Mouse (Mus musculus) midbrain, embryonic 16.5 days (tissue): ENCODE data around the gene Cxcl5. TPM values are rescaled to one million over a fixed set of nuclear protein-coding genes. Genes with fewer than 3 reads are reported as not detected.

Experiments
- ATAC-seq: fragments of 200-750 bp; cut with Nextera tagmentation; 2 replicates; pipeline ENCODE4 v1.8.0; 2017; ENCODE audit warnings: moderate TSS enrichment
- H3K27ac ChIP-seq: fragments of 300-500 bp; sonication (generic); 2 replicates; pipeline ENCODE4 v1.5.1; 2014; ENCODE audit warnings: mild to moderate bottlenecking, low read length, mixed read lengths
- H3K27me3 ChIP-seq: fragments of 300-500 bp; sonication (generic); 2 replicates; pipeline ENCODE4 v1.6.1; 2014; ENCODE audit warnings: low read depth, low read length, mixed read lengths; ENCODE audit not compliant: control insufficient read depth, insufficient read depth
- H3K36me3 ChIP-seq: fragments of 300-500 bp; sonication (generic); 2 replicates; pipeline ENCODE4 v1.6.1; 2014; ENCODE audit warnings: mild to moderate bottlenecking, low read length, moderate library complexity, mixed read lengths; ENCODE audit not compliant: control insufficient read depth, insufficient read depth
- H3K4me1 ChIP-seq: fragments of 300-500 bp; sonication (generic); 2 replicates; pipeline ENCODE4 v1.6.1; 2014; ENCODE audit warnings: mild to moderate bottlenecking, low read length, mixed read lengths; ENCODE audit not compliant: control insufficient read depth, insufficient read depth
- H3K4me2 ChIP-seq: fragments of 300-500 bp; sonication (generic); 2 replicates; pipeline ENCODE4 v1.6.1; 2014; ENCODE audit warnings: mild to moderate bottlenecking, low read length, mixed read lengths
- H3K4me3 ChIP-seq: fragments of 300-500 bp; sonication (generic); 2 replicates; pipeline ENCODE4 v1.5.1; 2014; ENCODE audit warnings: low read depth, mild to moderate bottlenecking, low read length, moderate library complexity, mixed read lengths
- H3K9ac ChIP-seq: fragments of 300-500 bp; sonication (generic); 2 replicates; pipeline ENCODE4 v1.6.1; 2014; ENCODE audit warnings: low read depth, low read length, mixed read lengths
- H3K9me3 ChIP-seq: fragments of 300-500 bp; sonication (generic); replicated peaks from 2 replicates; pipeline ENCODE4 v1.6.1; 2014; ENCODE audit warnings: mild to moderate bottlenecking, low read length, mixed read lengths; ENCODE audit not compliant: control insufficient read depth, poor library complexity, severe bottlenecking
- WGBS: fragments of 180-500 bp; shearing (Covaris S2); extraction: QIAGEN DNeasy Blood & Tissue Kit; methylation state at CpG from one replicate; pipeline ENCODE4 v1.1.7; 2014; 5-methylcytosine and 5-hydroxymethylcytosine counted together
- polyA plus RNA-seq: library from polyadenylated mRNA; unstranded; fragments of >200 nt; fragmentation: Nextera tagmentation; extraction: Ambion mirVana; gene quantifications from 2 replicates; pipeline ENCODE4 v1.2.1, GENCODE M21; 2015

The Cxcl5 gene
- polyA plus RNA-seq, 1 experiment from 2014 or later, result 0.35 TPM

GRCm38 (mm10) chr5:90775562-90775961, 16.4 kb downstream of the Cxcl5 start:
- Histone ChIP-seq H3K4me1 (no peaks in the 10 kb centered on the region), H3K4me2 (no peak overlapping the region), H3K9ac (no peak overlapping the region), H3K4me3 (no peak overlapping the region), H3K36me3 (no peaks in the 10 kb centered on the region), H3K27ac (no peak overlapping the region), H3K9me3 (no peaks in the 10 kb centered on the region), H3K27me3 (no peaks in the 10 kb centered on the region)
- WGBS, result 96% methylated on average over 5 of the region's 5 CpGs
- ATAC-seq, result no peak

- Histone ChIP-seq H3K36me3 (no peaks in the 10 kb centered on the region), H3K4me2 (no peak overlapping the region), H3K4me3 (no peak overlapping the region), H3K4me1 (no peaks in the 10 kb centered on the region), H3K9me3 (no peaks in the 10 kb centered on the region), H3K27ac (no peak overlapping the region), H3K9ac (no peak overlapping the region), H3K27me3 (no peaks in the 10 kb centered on the region)
- 83% methylated on average over 10 of the region's 10 CpGs for WGBS
- ATAC-seq, result no peak
These were observed 18.5 kb downstream of the Cxcl5 start for GRCm38 (mm10) chr5:90777621-90778020.

- Histone ChIP-seq H3K4me3 (no peak overlapping the region), H3K27me3 (no peaks in the 10 kb centered on the region), H3K9ac (no peak overlapping the region), H3K9me3 (no peaks in the 10 kb centered on the region), H3K27ac (no peak overlapping the region), H3K4me2 (no peak overlapping the region), H3K36me3 (no peaks in the 10 kb centered on the region), H3K4me1 (no peaks in the 10 kb centered on the region)
- ATAC-seq, result no peak
- WGBS, result 87% methylated on average over 6 of the region's 6 CpGs
These were observed 19.7 kb downstream of the Cxcl5 start for GRCm38 (mm10) chr5:90778856-90779255.

- WGBS, result 90% methylated on average over 3 of the region's 3 CpGs
- no peak overlapping the region for H3K4me2 ChIP-seq
- H3K27ac ChIP-seq, result no peak overlapping the region
- no peak overlapping the region for H3K4me3 ChIP-seq
- no peak for ATAC-seq
- no peaks in the 10 kb centered on the region for H3K4me1 ChIP-seq
- H3K27me3 ChIP-seq, result no peaks in the 10 kb centered on the region
- no peaks in the 10 kb centered on the region for H3K36me3 ChIP-seq
- no peak overlapping the region for H3K9ac ChIP-seq
- no peaks in the 10 kb centered on the region for H3K9me3 ChIP-seq
These were observed 24.5 kb downstream of the Cxcl5 start for GRCm38 (mm10) chr5:90783697-90784096.

- peak; percentile 92 for ATAC-seq
- Histone ChIP-seq H3K9ac (peak within 1 kb of the TSS; percentile 57), H3K27ac (no peak within 1 kb of the TSS), H3K4me3 (peak within 1 kb of the TSS; percentile 44), H3K36me3 (no peaks in the 10 kb centered on the region), H3K9me3 (no peaks in the 10 kb centered on the region), H3K27me3 (no peaks in the 10 kb centered on the region), H3K4me1 (no peaks in the 10 kb centered on the region), H3K4me2 (peak within 1 kb of the TSS; percentile 91)
- WGBS, result 17% methylated on average over 24 of the region's 26 CpGs
These were observed 26.8 kb downstream of the Cxcl5 start, which contains the start of gene Cxcl3 for GRCm38 (mm10) chr5:90785659-90786588. TSS of gene Cxcl3 (plus strand) at chr5:90786103.

GRCm38 (mm10) chr5:90788114-90788513, 29.0 kb downstream of the Cxcl5 start:
- H3K27me3 ChIP-seq, result no peaks in the 10 kb centered on the region
- H3K9me3 ChIP-seq, result no peaks in the 10 kb centered on the region
- no peak overlapping the region for H3K9ac ChIP-seq
- no peak overlapping the region for H3K4me3 ChIP-seq
- H3K36me3 ChIP-seq, result no peaks in the 10 kb centered on the region
- no peak overlapping the region for H3K4me2 ChIP-seq
- no peaks in the 10 kb centered on the region for H3K4me1 ChIP-seq
- ATAC-seq, result no peak
- no peak overlapping the region for H3K27ac ChIP-seq
- WGBS, result 76% methylated on average over 4 of the region's 4 CpGs

- 88% methylated on average over 11 of the region's 11 CpGs for WGBS
These were observed 30.3 kb downstream of the Cxcl5 start for GRCm38 (mm10) chr5:90789306-90790073.

GRCm38 (mm10) chr5:90790074-90790502, 30.9 kb downstream of the Cxcl5 start:
- Histone ChIP-seq H3K27me3 (no peaks in the 10 kb centered on the region), H3K9me3 (no peaks in the 10 kb centered on the region), H3K4me2 (no peak overlapping the region), H3K4me1 (no peaks in the 10 kb centered on the region), H3K4me3 (no peak overlapping the region), H3K36me3 (no peaks in the 10 kb centered on the region), H3K9ac (no peak overlapping the region), H3K27ac (no peak overlapping the region)
- ATAC-seq, result no peak
- WGBS, result 86% methylated on average over 8 of the region's 8 CpGs

More at GRCm38 (mm10) chr5:90789306-90790073, 30.3 kb downstream of the Cxcl5 start:
- no peak overlapping the region for H3K4me3 ChIP-seq
- no peaks in the 10 kb centered on the region for H3K4me1 ChIP-seq
- H3K27me3 ChIP-seq, result no peaks in the 10 kb centered on the region
- no peaks in the 10 kb centered on the region for H3K36me3 ChIP-seq
- H3K9me3 ChIP-seq, result no peaks in the 10 kb centered on the region
- ATAC-seq, result no peak
- H3K9ac ChIP-seq, result no peak overlapping the region
- H3K4me2 ChIP-seq, result no peak overlapping the region
- no peak overlapping the region for H3K27ac ChIP-seq

GRCm38 (mm10) chr5:90794195-90794625, 35.0 kb downstream of the Cxcl5 start, which contains the start of gene Cxcl15:
TSS of gene Cxcl15 (plus strand) at chr5:90794534.
- Histone ChIP-seq H3K9ac (no peak within 1 kb of the TSS), H3K4me1 (no peaks in the 10 kb centered on the region)
- WGBS, result 62% methylated on average over 5 of the region's 5 CpGs

More at GRCm38 (mm10) chr5:90794195-90794625, 35.0 kb downstream of the Cxcl5 start, which contains the start of gene Cxcl15:
- H3K27ac ChIP-seq, result no peak within 1 kb of the TSS
- H3K36me3 ChIP-seq, result no peaks in the 10 kb centered on the region
- no peak within 1 kb of the TSS for H3K4me2 ChIP-seq
- H3K9me3 ChIP-seq, result no peaks in the 10 kb centered on the region
- ATAC-seq, result no peak
- no peaks in the 10 kb centered on the region for H3K27me3 ChIP-seq
- H3K4me3 ChIP-seq, result no peak within 1 kb of the TSS
